Mouse (Mus musculus): Measurements from ENCODE around the gene Efna4. TPM values are rescaled to one million over a fixed set of nuclear protein-coding genes. Genes with fewer than 3 reads are reported as not detected.
A peak's percentile ranks its signal among the peaks of the same experiment; 100 is the strongest.

Gene Efna4
- total RNA-seq, 2 experiments from 2014 or later, result not detected

GRCm38 (mm10) chr3:89365153-89365485 lies 27.3 kb upstream of the Efna4 start, which contains the start of gene Dcst1:
Gene Dcst1 (minus strand): TSS chr3:89365253.
- ATAC-seq (replicated peaks; ENCODE audit: low FRiP score, poor library complexity, severe bottlenecking), result no peak

DNA sequence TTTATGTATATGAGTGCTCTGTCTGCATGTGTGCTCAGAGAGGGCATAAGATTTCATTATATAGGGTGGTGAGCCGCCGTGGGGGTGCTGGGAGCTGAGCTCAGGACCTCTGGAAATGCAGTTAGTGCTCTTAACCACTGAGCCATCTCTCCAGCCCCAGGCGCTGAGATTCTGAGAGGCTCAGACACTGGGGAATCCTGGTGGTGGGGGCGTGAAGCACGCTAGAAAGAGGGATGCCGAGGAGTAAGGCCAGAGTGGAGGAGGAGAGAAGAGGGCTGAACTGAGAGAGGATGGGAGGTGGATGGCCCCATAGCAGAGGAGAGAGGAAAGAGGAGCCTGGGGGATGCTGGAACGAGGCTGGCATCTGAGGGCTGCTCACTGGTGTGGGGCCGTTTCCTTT lies 26.8 kb upstream of the Efna4 start:
- no peak for ATAC-seq (replicated peaks; ENCODE audit: low FRiP score, poor library complexity, severe bottlenecking)

DNA sequence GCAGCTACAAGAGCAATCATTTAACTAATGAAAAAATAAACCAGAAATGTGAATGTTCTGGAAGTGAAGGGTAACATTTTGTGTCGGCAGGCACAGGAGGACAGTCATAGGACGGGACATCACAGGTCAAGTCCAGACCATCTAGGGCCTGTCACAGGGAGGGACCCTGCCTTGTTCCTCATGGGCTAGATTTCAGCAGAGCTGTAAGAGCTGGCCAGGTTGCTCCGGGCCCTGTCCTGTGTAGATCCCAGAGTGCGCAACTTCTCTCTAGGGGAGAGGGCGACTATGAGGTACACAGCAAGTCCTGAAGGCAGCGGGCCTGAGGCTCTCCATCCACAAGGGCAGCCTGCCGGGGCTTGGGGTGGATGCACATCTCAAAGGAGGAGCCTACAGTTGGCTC lies 23.8 kb upstream of the Efna4 start, which contains the start of gene Dcst2:
Gene Dcst2, plus strand, starts transcription at position 301 of the 400 bp plus-strand sequence.
- ATAC-seq (replicated peaks; ENCODE audit: low FRiP score, poor library complexity, severe bottlenecking), result no peak

DNA sequence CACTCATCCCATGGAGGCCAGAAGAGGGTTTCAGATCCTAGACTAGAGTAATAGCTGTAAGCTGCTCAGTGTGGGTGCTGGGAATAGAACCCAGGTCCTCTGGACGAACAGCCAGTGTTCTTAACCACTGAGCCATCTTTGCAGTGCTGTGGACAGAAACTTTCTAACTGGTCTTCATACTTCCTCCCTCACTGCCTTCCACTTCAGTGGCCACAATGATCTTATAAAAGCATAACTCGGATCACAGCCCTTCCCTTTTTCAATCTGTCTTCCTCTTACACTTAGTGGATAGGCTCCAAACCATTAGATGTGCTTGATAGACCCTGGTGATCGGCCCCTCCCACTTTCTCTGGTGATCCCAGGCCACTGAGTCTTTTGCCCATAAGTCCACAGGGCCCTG lies 22.4 kb upstream of the Efna4 start:
- no peak for ATAC-seq (replicated peaks; ENCODE audit: low FRiP score, poor library complexity, severe bottlenecking)

DNA sequence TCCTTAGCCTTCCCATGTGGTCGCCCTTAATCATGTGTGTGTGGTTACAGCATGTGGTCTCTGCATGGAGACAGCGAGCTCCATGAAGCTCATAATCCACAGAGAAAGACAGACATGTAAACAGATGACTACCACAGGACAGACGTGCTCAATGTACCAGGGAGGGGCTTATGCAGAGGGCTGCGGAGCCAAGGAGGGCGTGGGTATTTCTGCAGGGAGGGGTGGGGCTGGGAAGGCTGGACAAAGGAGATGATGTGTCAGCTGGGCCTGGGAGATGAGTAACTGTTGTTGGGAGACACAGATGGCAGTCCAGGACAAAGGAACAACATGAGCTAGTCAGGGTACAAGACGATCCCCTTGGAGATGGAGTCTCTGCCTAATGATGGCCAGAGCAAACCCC lies 21.8 kb upstream of the Efna4 start:
- no peak for ATAC-seq (replicated peaks; ENCODE audit: low FRiP score, poor library complexity, severe bottlenecking)

DNA sequence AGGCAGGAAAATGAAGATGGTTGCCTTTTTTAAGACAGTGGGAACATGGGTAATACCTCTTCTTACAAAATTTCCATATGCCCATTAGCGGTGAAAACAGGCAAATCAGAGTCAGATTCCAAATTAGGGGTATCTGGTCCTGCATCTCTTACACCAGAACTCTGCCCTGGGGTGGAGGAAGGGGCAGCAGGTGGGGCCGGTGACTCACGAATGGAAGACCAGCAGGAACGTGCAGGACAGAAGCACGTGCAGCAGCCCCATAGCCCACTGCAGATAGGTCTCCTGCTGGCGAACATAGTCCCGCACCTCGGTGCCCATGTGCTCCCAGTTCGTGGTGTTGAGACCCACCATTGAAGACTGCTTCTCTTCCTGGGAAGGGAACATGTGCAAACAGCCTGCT lies 18.2 kb upstream of the Efna4 start:
- ATAC-seq (replicated peaks; ENCODE audit: low FRiP score, poor library complexity, severe bottlenecking), result no peak

- no peak for ATAC-seq (replicated peaks; ENCODE audit: low FRiP score, poor library complexity, severe bottlenecking)
Observed at GRCm38 (mm10) chr3:89355512-89355902, 17.7 kb upstream of the Efna4 start.

DNA sequence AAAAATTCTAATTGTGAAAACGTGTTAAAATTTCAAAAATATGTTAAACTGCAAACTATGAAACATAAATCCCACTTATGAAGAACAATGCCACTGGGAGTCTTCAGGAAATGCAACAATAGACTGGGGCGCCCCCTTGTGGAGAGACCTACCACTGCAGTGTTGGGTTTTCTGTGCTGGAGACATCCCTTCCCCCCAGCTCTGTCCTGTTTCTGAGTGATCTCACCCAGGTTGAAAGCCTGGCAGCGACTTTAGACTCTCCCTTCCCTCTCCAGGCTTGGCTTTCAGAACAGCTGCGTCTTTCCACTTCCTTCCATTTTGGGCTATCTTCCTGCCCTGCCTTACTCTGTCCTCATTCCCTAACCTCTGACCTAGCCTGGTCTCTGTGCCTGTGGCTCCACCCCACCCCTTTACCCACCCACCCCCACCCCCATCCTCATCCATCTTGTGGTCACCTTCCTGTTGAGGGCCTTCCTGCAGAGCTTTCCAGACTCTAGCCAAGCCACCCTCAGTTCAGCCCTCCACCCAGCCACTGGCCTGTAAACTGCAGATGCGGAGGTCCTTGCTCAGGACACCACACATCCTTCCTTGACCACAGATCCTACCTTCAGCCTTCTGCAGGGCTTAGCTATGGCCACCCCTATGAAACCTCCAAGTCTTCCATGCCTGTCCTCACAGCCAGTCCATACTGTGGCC lies 17.1 kb upstream of the Efna4 start:
- ATAC-seq (replicated peaks; ENCODE audit: low FRiP score, poor library complexity, severe bottlenecking), result no peak

DNA sequence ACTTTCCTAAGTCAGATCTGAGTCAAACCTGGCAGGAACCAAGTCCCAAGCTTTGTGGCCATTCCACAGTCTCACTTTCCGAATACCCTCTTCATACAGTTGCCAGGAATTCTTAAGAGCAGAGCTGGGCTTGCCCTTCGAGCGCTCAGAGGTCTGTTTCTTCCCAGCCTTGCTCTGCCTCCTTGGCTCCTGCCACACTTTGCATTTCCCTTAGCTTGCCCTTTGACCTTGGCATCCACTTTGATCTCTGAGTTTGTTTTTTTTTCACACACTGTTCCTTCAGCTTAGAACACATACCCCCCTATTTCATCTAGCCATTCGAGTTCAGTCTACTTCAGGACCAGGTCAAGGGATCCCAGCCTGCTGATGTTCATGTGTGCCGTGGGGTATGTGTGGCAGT lies 13.4 kb upstream of the Efna4 start:
- no peak for ATAC-seq (replicated peaks; ENCODE audit: low FRiP score, poor library complexity, severe bottlenecking)

DNA sequence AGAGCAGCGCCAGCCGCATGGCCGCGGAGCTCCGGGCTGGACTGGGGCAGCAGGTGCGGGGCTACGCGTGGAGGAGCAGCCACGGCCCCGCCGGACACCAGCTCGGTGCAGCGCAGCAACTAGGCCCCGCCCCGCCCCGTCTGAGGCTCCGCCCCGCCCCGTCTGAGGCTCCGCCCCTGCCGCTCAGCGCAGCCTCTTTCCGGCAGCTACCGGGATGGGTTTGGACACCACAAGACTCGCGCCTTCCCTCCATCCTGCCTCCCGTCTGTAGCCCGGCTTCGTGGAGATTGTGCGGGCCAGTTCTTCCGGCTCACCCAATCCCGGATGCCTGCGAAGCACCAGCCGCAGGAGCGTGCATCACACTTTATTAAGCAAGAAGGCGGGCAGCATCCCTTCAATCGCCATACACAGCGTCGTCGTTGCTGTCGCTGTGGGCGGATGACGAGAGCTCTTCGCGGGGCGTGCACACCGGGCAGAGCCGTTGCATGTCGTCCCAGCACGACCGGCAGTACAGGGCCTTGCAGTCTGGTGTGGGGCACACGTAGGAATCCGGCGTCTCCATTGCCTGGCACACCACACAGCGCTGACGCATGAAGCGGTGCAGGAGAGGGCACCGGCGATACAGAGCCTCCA lies 12.2 kb upstream of the Efna4 start, which contains the start of gene Adam15:
Gene Adam15, minus strand, starts transcription at position 128 of the 633 bp plus-strand sequence.
- peak; percentile 61 for ATAC-seq (replicated peaks; ENCODE audit: low FRiP score, poor library complexity, severe bottlenecking)

- no peak for ATAC-seq (replicated peaks; ENCODE audit: low FRiP score, poor library complexity, severe bottlenecking)
Observed at GRCm38 (mm10) chr3:89348911-89349868, 11.4 kb upstream of the Efna4 start.

- ATAC-seq (replicated peaks; ENCODE audit: low FRiP score, poor library complexity, severe bottlenecking), result no peak
Observed at GRCm38 (mm10) chr3:89347916-89348315, 10.1 kb upstream of the Efna4 start.

- no peak for ATAC-seq (replicated peaks; ENCODE audit: low FRiP score, poor library complexity, severe bottlenecking)
Observed at GRCm38 (mm10) chr3:89346815-89347540, 9.2 kb upstream of the Efna4 start.

DNA sequence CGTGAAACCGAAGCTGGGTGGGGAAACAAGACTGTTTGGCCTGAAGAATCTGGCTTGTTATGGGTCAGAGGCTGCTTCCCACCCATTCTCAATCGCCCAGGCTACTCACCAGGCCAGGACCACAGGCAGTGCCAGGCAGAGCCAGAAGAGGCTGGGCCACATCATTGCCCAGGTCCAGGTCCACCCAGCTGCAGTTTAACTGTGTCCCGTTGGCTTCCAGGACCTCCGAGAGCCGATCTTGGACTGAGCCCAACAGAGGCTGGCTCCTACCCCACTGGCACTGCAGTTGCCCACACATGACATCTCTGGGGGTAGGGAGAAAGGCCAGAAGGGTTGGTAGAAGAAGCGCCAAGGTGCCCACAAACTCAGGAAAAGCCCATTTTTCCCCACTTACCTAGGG lies 5.5 kb upstream of the Efna4 start:
- no peak for ATAC-seq (replicated peaks; ENCODE audit: low FRiP score, poor library complexity, severe bottlenecking)

GRCm38 (mm10) chr3:89341794-89342193 lies 4.0 kb upstream of the Efna4 start:
- ATAC-seq (replicated peaks; ENCODE audit: low FRiP score, poor library complexity, severe bottlenecking), result no peak

DNA sequence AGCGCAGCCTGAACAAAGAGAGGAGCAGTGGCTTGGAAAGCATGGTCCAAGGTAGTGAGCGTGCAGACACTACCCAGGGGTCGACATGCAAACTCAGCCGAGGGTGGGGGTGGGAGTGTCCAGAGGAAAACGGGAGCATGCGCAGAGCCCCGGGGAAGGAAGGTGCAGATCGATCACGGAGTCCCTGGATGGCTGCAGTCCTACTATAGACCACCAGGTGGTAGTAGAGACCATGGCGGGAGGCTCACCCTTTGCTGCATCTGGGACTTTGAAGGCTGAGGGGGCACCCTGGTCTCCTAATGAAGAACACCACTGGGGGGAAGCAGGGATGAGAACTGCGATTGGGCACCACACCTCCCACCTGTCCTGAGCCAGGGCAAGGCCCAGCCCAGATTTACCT lies 2.6 kb upstream of the Efna4 start:
- ATAC-seq (replicated peaks; ENCODE audit: low FRiP score, poor library complexity, severe bottlenecking), result peak; percentile 70

- peak; percentile 39; the same call in 1 of the 2 replicates for ATAC-seq (replicated peaks; ENCODE audit: low FRiP score, poor library complexity, severe bottlenecking)
Observed at GRCm38 (mm10) chr3:89339416-89339815, 1.6 kb upstream of the Efna4 start.

DNA sequence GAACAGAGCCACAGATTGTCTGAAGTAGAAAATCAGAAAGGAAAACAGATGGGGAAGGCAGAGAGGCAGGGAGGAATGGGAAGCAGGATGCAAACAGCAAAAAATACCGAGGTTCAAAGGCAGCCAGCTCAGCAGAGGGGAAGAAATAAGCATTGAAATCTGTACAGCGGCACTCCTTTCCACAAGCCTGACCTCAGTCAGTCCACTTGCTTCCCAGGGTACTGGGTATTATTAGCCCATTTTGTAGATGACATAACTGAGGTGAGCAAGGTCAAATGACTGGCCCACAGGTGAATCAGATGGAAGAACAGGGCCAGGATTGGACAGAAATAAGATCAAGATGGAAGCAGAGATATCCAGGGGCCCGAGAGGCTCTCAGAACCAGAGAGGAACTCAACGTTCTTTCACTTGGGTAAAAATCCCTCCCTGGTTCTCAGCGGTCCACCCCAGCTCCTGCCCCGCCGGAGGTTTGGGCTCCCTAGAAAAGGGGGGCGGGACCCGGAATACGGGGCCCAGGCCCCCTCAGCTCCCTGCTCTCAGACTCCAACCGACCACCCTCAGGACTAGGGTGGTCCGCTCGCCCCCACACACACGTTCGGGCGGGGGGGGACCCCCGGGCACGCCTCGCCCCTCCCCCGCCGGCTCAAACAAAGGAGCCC lies 637 bp downstream of the Efna4 start:
- ATAC-seq (replicated peaks; ENCODE audit: low FRiP score, poor library complexity, severe bottlenecking), result no peak

GRCm38 (mm10) chr3:89336529-89336928 lies 1.3 kb downstream of the Efna4 start:
- ATAC-seq (replicated peaks; ENCODE audit: low FRiP score, poor library complexity, severe bottlenecking), result no peak

Measured in erythroid progenitor cell, adult 5-6 weeks (primary cell).